Mouse (Mus musculus) hindbrain, embryonic 11.5 days (tissue): ENCODE measurements around the gene Catsper1. TPM values are rescaled to one million over a fixed set of nuclear protein-coding genes. Genes with fewer than 3 reads are reported as not detected.

Experiments used
- ATAC-seq: fragments of 200-750 bp; cut with Nextera tagmentation; 2 replicates; pipeline ENCODE4 v1.8.0; 2017; ENCODE audit warnings: mild to moderate bottlenecking, moderate TSS enrichment, moderate library complexity; ENCODE audit not compliant: low FRiP score
- DNase-seq: peaks from one replicate; pipeline ENCODE4 v3.0.0-alpha.2; 2015; ENCODE audit warnings: low spot score
- H3K27ac ChIP-seq: fragments of 300-500 bp; sonication (generic); 2 replicates; pipeline ENCODE4 v1.5.1; 2014; ENCODE audit warnings: mild to moderate bottlenecking, low read depth, low read length
- H3K27me3 ChIP-seq: fragments of 300-500 bp; sonication (generic); 2 replicates; pipeline ENCODE4 v1.6.1; 2014; ENCODE audit warnings: mild to moderate bottlenecking, low read length, moderate library complexity, mixed read lengths; ENCODE audit not compliant: control insufficient read depth, insufficient read depth
- H3K36me3 ChIP-seq: fragments of 300-500 bp; sonication (generic); 2 replicates; pipeline ENCODE4 v1.6.1; 2014; ENCODE audit warnings: mild to moderate bottlenecking, low read length, moderate library complexity, mixed read lengths; ENCODE audit not compliant: control insufficient read depth, insufficient read depth
- H3K4me1 ChIP-seq: fragments of 300-500 bp; sonication (generic); replicated peaks from 2 replicates; pipeline ENCODE4 v1.6.1; 2014; ENCODE audit warnings: low read length, mixed read lengths; ENCODE audit not compliant: control insufficient read depth, insufficient read depth
- H3K4me2 ChIP-seq: fragments of 300-500 bp; sonication (generic); replicated peaks from 2 replicates; pipeline ENCODE4 v1.6.1; 2014; ENCODE audit warnings: mild to moderate bottlenecking, low read depth, low read length
- H3K4me3 ChIP-seq: fragments of 300-500 bp; sonication (generic); 2 replicates; pipeline ENCODE4 v1.5.1; 2014; ENCODE audit warnings: low read depth, low read length
- H3K9ac ChIP-seq: fragments of 300-500 bp; sonication (generic); 2 replicates; pipeline ENCODE4 v1.6.1; 2014; ENCODE audit warnings: low read depth, low read length
- H3K9me3 ChIP-seq: fragments of 300-500 bp; sonication (generic); 2 replicates; pipeline ENCODE4 v1.6.1; 2016; ENCODE audit warnings: low read length; ENCODE audit not compliant: control insufficient read depth
- WGBS: fragments of 180-500 bp; shearing (Covaris S2); extraction: QIAGEN DNeasy Blood & Tissue Kit; methylation state at CpG from one replicate; pipeline ENCODE4 v1.1.7; 2014; 5-methylcytosine and 5-hydroxymethylcytosine counted together
- polyA plus RNA-seq: library from polyadenylated mRNA; unstranded; fragments of >200 nt; fragmentation: Nextera tagmentation; extraction: Ambion mirVana; gene quantifications from 2 replicates; pipeline ENCODE4 v1.2.1, GENCODE M21; 2014

The Catsper1 gene
- polyA plus RNA-seq, result not detected in 2 replicates

DNA sequence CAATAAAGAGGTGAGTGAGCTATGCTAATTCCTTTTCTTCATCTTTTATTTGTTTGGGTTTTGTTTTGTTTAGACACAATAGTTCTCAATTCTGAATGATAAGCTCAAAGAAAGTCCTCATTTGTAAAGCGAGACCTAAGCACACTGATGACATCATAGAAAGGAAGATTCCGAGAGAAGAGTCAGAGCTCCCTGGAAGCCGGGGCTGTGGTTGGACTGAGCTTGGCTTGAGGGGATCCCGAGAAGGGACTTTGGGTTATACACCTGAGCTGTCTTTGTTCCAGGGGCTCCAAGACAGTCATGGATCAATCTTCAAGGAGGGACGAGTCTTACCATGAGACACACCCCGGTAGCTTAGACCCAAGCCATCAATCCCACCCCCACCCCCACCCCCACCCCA, at the start of gene Catsper1:
Gene Catsper1 (plus strand): TSS at position 301 of the 400 bp plus-strand sequence.
- no peak for ATAC-seq
- H3K4me3 ChIP-seq, result no peak within 1 kb of the TSS

DNA sequence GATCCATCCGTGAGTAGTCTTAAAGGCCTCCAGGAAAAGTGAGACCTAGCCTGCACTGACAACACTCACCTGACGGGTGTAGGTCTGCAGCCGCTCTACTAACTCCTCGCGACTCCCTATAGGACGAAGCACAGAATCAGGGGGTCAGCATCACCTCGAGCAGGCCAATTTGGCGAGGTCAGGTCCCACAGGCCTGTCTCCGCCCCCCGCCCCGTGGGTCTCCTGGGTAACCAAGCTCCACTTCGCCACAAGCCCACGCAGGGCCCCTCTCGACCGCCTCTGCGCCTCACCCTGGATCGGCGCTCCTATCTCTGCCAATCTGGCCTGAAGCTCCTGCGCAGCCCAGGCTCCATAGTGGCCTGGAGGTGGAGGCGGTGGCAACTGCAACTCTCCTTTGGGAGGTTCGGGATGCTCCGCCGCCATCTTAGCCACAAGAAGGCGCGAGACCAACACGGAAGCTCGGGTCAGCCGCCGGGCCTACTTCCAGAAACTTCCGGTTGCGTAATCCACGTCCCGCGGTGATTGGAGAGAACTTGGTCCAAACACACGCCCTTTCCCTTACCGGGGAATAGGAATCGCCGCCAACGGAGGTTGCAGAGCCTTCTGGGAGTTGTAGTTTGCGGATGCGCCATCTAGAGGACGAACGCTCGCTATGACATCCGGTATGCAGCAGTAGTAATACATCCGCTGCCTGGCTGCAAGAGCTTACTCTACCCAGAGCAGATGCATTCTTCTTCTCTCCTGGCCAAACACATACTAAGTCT, 40.4 kb upstream of the Catsper1 start, which contains the start of gene Sf3b2:
Gene Sf3b2 (minus strand): TSS at position 484 of the 764 bp plus-strand sequence.
- Histone ChIP-seq H3K27ac (peak within 1 kb of the TSS; percentile 76), H3K9me3 (no peaks in the 10 kb centered on the region), H3K4me2 (peak within 1 kb of the TSS; percentile 77), H3K4me3 (peak within 1 kb of the TSS; percentile 88), H3K36me3 (peaks cover 4% of the 10 kb centered on the region), H3K4me1 (peaks cover 12% of the 10 kb centered on the region), H3K27me3 (no peaks in the 10 kb centered on the region), H3K9ac (peak within 1 kb of the TSS; percentile 88)
- ATAC-seq, result peak; percentile 95
- WGBS, result under 1% methylated on average over 46 of the region's 46 CpGs
- DNase-seq, result peak; percentile 98

More for the DNA sequence above, at the start of gene Catsper1:
- no peaks in the 10 kb centered on the region for H3K36me3 ChIP-seq
- no peak within 1 kb of the TSS for H3K9ac ChIP-seq
- H3K27ac ChIP-seq, result no peak within 1 kb of the TSS
- DNase-seq, result no peak
- H3K9me3 ChIP-seq, result no peaks in the 10 kb centered on the region
- no peak within 1 kb of the TSS for H3K4me2 ChIP-seq
- no peaks in the 10 kb centered on the region for H3K4me1 ChIP-seq
- H3K27me3 ChIP-seq, result no peaks in the 10 kb centered on the region
- 91% methylated on average over 6 of the region's 6 CpGs for WGBS

DNA sequence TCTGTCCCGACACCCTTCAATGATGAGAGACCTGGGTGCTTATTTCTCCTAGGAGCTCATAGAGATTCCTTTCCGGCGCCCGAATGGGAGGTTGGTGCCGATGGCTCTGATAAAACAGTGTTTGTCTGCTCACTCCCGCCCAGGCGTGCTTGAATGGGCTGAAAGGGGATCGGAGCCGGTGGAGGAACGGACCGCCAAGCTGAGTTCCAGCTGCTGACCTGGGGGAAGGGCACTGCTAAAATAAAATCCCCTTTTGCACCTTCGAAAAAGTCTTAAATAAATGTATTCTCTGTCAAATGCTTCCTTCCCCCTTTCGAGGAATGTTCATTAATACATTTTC, 39.8 kb upstream of the Catsper1 start:
- DNase-seq, result no peak
- WGBS, result 6% methylated on average over 13 of the region's 13 CpGs
- peak; percentile 65 for ATAC-seq

DNA sequence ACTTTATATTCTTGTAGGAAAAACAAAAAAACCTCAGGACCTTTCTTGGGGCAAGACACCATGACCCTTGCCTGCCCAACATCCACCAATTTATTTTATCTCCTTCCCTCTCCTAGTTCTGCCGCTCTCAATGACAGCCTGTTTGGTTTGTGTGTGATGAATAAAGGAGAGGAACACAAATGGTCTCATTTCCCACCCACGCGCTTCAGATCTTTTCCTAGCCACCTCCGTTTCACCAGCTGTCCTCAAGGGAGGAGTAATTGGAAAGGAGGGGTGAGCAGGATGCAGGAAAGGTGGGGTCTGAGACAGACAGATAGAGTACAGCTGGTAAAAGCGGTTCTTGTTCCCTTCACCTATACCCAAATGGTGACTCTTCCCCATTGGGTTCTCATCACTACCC, 38.9 kb upstream of the Catsper1 start:
- no peak for ATAC-seq
- Histone ChIP-seq H3K4me3 (no peak overlapping the region), H3K27me3 (no peaks in the 10 kb centered on the region), H3K4me2 (no peak overlapping the region), H3K27ac (no peak overlapping the region), H3K9ac (no peak overlapping the region), H3K36me3 (peaks cover 4% of the 10 kb centered on the region), H3K9me3 (no peaks in the 10 kb centered on the region), H3K4me1 (peaks cover 12% of the 10 kb centered on the region)
- DNase-seq, result no peak
- 81% methylated on average over 5 of the region's 5 CpGs for WGBS

More for the DNA sequence above, 39.8 kb upstream of the Catsper1 start:
- H3K27me3 ChIP-seq, result no peaks in the 10 kb centered on the region
- peaks cover 12% of the 10 kb centered on the region for H3K4me1 ChIP-seq
- peak overlapping the region; percentile 79 for H3K9ac ChIP-seq
- H3K4me2 ChIP-seq, result peak overlapping the region; percentile 77
- H3K36me3 ChIP-seq, result peaks cover 4% of the 10 kb centered on the region
- H3K4me3 ChIP-seq, result peak overlapping the region; percentile 88
- H3K27ac ChIP-seq, result peak overlapping the region; percentile 76
- H3K9me3 ChIP-seq, result no peaks in the 10 kb centered on the region

DNA sequence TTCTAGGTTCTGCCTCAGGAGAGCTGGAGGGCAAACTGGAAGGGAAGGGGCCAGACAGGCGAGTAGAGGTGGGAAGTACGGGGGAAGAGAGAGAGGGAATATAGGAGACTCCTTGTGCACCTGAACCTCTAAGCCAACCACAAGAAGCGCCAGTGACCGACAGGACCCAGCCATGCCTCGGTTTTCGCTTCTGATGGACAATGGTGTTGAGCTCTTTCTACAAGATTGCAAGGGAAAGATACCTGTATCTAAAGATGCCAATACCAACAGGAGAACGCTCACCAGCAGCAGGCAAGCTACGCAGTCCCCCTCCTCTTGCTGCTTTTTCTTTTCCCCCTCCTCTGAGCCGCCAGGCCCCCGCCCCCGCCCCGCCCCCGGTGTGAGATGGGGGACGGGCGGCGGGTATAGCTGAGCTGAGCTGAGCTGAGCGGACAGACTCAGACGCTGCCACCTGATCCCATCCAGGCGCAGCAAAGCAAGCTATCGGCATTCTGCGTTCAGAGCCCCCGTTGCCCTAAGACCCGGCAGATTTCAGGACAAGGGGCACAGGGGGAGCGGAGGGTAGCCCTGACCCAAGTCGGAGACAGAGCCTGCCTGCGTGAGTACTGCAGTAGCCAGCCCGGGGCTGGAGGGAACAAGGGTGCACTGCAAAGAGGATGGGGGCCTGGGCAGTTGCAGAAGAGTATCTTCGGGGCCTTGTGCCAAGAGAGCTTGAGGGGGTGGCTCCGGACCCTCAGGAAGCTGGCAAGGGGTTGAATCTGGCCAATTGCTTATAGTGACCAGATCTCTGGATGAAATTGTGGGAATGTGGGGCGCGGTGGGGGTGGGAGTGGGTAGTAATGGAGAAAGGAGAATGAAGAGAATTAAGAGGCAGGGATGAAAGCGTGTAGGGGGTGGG, 37.4 kb upstream of the Catsper1 start, which contains the start of gene Gal3st3:
Gene Gal3st3 (plus strand): TSS at position 429 of the 898 bp plus-strand sequence.
- Histone ChIP-seq H3K27ac (peak within 1 kb of the TSS; percentile 77), H3K9ac (peak within 1 kb of the TSS; percentile 88), H3K4me2 (peak within 1 kb of the TSS; percentile 72), H3K36me3 (no peaks in the 10 kb centered on the region), H3K9me3 (no peaks in the 10 kb centered on the region), H3K4me3 (peak within 1 kb of the TSS; percentile 54), H3K4me1 (peaks cover 12% of the 10 kb centered on the region), H3K27me3 (no peaks in the 10 kb centered on the region)
- ATAC-seq (peak; percentile 50), DNase-seq (peak; percentile 65)
- WGBS, result 5% methylated on average over 30 of the region's 32 CpGs

DNA sequence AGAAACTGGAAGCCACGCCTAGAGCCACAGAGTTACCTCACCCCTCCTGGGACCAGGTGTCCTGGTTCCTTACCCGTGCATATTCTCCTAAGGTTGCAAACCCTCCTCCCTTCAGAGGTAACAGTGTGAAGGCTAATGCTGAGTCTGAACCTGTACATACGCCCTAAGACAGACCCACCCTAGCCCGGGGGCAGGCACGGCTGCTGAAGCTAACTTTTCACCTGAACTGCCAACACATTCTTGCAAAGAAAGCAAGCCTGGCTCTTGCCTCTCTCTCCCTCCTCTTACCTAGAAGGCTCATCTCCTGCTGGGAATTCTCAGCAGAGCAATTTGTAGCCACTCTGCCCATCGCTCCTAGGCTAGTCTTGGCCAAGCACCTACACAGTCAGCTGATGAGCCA, 35.0 kb upstream of the Catsper1 start:
- DNase-seq, result no peak

DNA sequence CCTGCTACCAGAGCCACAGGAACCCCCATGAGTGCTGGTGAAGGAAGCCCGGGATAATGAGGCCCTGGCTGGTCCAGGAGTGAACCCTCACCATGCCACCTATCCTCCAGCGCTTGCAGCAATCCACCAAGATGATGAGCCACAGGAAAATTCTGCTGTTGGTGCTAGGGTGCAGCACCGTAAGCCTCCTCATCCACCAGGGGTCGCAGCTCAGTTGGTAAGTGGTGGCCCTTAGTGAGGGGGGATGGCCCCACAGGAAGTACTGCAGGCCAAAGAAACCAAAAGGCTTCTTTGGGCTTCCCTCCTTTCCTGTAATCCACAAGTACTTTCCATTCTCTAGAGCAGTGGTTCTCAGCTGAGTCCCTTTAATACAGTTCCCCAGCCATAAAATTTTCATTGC, 33.1 kb upstream of the Catsper1 start:
- H3K4me3 ChIP-seq, result no peak overlapping the region
- ATAC-seq, result no peak
- WGBS, result 18% methylated on average over 4 of the region's 4 CpGs
- peaks cover 9% of the 10 kb centered on the region; the same call in 1 of the 2 replicates for H3K36me3 ChIP-seq
- peaks cover 5% of the 10 kb centered on the region; the same call in 1 of the 2 replicates for H3K9me3 ChIP-seq
- H3K27ac ChIP-seq, result no peak overlapping the region
- no peak overlapping the region for H3K9ac ChIP-seq
- peaks cover 5% of the 10 kb centered on the region for H3K4me1 ChIP-seq
- H3K4me2 ChIP-seq, result no peak overlapping the region
- peak; percentile 71 for DNase-seq
- H3K27me3 ChIP-seq, result peaks cover 7% of the 10 kb centered on the region

More for the DNA sequence above, 35.0 kb upstream of the Catsper1 start:
- Histone ChIP-seq H3K9me3 (no peaks in the 10 kb centered on the region), H3K4me3 (no peak overlapping the region), H3K4me2 (no peak overlapping the region), H3K27ac (no peak overlapping the region), H3K36me3 (no peaks in the 10 kb centered on the region), H3K9ac (no peak overlapping the region), H3K27me3 (no peaks in the 10 kb centered on the region), H3K4me1 (peaks cover 5% of the 10 kb centered on the region)
- no peak for ATAC-seq
- WGBS, result 78% methylated on average over 6 of the region's 6 CpGs

DNA sequence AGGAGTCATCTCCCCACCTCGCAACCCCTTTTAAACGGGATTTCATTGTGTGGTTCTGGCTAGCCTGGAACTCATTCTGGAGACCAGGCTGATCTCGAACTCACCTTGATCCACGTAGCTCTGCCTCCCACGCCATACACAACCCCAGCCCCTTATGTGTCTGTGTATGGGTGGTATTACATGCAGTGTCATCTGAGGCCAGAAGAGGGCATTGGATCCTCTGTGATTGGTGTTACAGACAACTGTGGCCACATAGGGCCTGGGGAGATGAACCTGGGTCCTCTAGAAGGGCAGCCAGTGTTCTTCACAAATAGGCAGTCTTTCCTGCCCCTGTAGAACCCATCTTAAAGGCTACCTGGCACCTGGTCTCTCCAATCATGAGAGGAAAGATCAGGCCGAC, 29.3 kb upstream of the Catsper1 start:
- no peak overlapping the region for H3K27ac ChIP-seq
- H3K4me1 ChIP-seq, result no peaks in the 10 kb centered on the region
- peaks cover 9% of the 10 kb centered on the region; the same call in 1 of the 2 replicates for H3K36me3 ChIP-seq
- peaks cover 12% of the 10 kb centered on the region for H3K27me3 ChIP-seq
- peak; percentile 19 for DNase-seq
- no peak overlapping the region; the same call in 1 of the 2 replicates for H3K4me3 ChIP-seq
- H3K9ac ChIP-seq, result no peak overlapping the region
- H3K9me3 ChIP-seq, result peaks cover 5% of the 10 kb centered on the region; the same call in 1 of the 2 replicates
- WGBS, result 81% methylated on average over 6 of the region's 6 CpGs
- no peak overlapping the region for H3K4me2 ChIP-seq
- no peak for ATAC-seq
